In genomic region chr17:35859371-35859770, GRCm38 (mm10) we compare ENCODE assay signal across 20 mouse cellular contexts.
"Had no signal": no experiment of that assay in that cellular context is flagged by ENCODE, and none has a peak within 500 bp of the region (broad histone marks: within the 10 kb centered on the region; RNA-seq: fewer than 3 reads in every experiment).

No protein-coding gene starts in this region.

- DNase-seq: lung, adult 18-20 months; lung, embryonic 14.5 days; lung, postnatal 10 days; lung, postnatal 4 days; retina, postnatal 1 day; right cerebral cortex, adult 18-20 months; right cerebral cortex, postnatal 25 days; right cerebral cortex, postnatal 4 days; spleen, adult 18-20 months; thymus, adult 18-20 months; thymus, postnatal 14 days; thymus, postnatal 36 days had no signal

- H3K4me3 ChIP-seq: megakaryocyte, embryonic 14.5 days; midbrain, embryonic 13.5 days; midbrain, embryonic 15.5 days; myocyte; neural tube, embryonic 13.5 days; neural tube, embryonic 15.5 days had no signal

- H3K27me3 ChIP-seq: midbrain, embryonic 13.5 days; midbrain, embryonic 15.5 days; neural tube, embryonic 13.5 days; neural tube, embryonic 15.5 days had no signal

- H3K27ac ChIP-seq: liver, embryonic 14.5 days; midbrain, embryonic 10.5 days; midbrain, embryonic 13.5 days; midbrain, embryonic 15.5 days; neural tube, embryonic 13.5 days; neural tube, embryonic 15.5 days had no signal

- H3K9ac ChIP-seq: liver, embryonic 14.5 days; lung, embryonic 14.5 days; midbrain, embryonic 13.5 days; midbrain, embryonic 15.5 days; neural tube, embryonic 13.5 days; neural tube, embryonic 15.5 days had no signal

- H3K9me3 ChIP-seq: megakaryocyte, embryonic 14.5 days; midbrain, embryonic 10.5 days; midbrain, embryonic 13.5 days; midbrain, embryonic 15.5 days; neural tube, embryonic 13.5 days; neural tube, embryonic 15.5 days had no signal
